Mouse (Mus musculus) limb, embryonic 15.5 days (tissue): ENCODE data around the gene Methig1. TPM values are rescaled to one million over a fixed set of nuclear protein-coding genes. Genes with fewer than 3 reads are reported as not detected.
"Not testable (repeated sequence)": the region's sequence is repeated elsewhere in the genome, so short reads cannot be mapped to it uniquely, and the experiment has no call there.

Experiments used
- ATAC-seq: fragments of 200-750 bp; cut with Nextera tagmentation; 2 replicates; pipeline ENCODE4 v1.8.0; 2017; ENCODE audit warnings: low read depth, moderate TSS enrichment; ENCODE audit not compliant: insufficient number of reproducible peaks, low FRiP score, low TSS enrichment
- H3K27ac ChIP-seq: fragments of 300-500 bp; sonication (generic); 2 replicates; pipeline ENCODE4 v1.5.1; 2015; ENCODE audit warnings: moderate library complexity, mild to moderate bottlenecking, inconsistent platforms
- H3K27me3 ChIP-seq: fragments of 300-500 bp; sonication (generic); 2 replicates; pipeline ENCODE4 v1.6.1; 2015; ENCODE audit warnings: inconsistent platforms
- H3K36me3 ChIP-seq: fragments of 300-500 bp; sonication (generic); 2 replicates; pipeline ENCODE4 v1.6.1; 2015; ENCODE audit warnings: inconsistent platforms
- H3K4me1 ChIP-seq: fragments of 300-500 bp; sonication (generic); 2 replicates; pipeline ENCODE4 v1.6.1; 2015; ENCODE audit warnings: inconsistent platforms
- H3K4me2 ChIP-seq: fragments of 300-500 bp; sonication (generic); 2 replicates; pipeline ENCODE4 v1.6.1; 2015; ENCODE audit warnings: mild to moderate bottlenecking, inconsistent platforms
- H3K4me3 ChIP-seq: fragments of 300-500 bp; sonication (generic); 2 replicates; pipeline ENCODE4 v1.5.1; 2015; ENCODE audit warnings: mild to moderate bottlenecking, inconsistent platforms
- H3K9ac ChIP-seq: fragments of 300-500 bp; sonication (generic); 2 replicates; pipeline ENCODE4 v1.6.1; 2015; ENCODE audit warnings: inconsistent platforms
- H3K9me3 ChIP-seq: fragments of 300-500 bp; sonication (generic); 2 replicates; pipeline ENCODE4 v1.6.1; 2016; ENCODE audit warnings: inconsistent platforms
- WGBS: fragments of 180-500 bp; shearing (Covaris S2); methylation state at CpG from one replicate; pipeline ENCODE4 v1.1.7; 2015; 5-methylcytosine and 5-hydroxymethylcytosine counted together
- polyA plus RNA-seq: library from polyadenylated mRNA; unstranded; fragments of >200 nt; fragmentation: Nextera tagmentation; extraction: Ambion mirVana; gene quantifications from 2 replicates; pipeline ENCODE4 v1.2.1, GENCODE M21; 2015

Methig1 gene
- polyA plus RNA-seq, 1 experiment from 2014 or later = not detected

GRCm38 (mm10) chr15:100321134-100321533 is 31.8 kb upstream of the Methig1 start:
- H3K27me3 ChIP-seq = no peaks in the 10 kb centered on the region
- no peak overlapping the region for H3K9ac ChIP-seq
- no peaks in the 10 kb centered on the region for H3K36me3 ChIP-seq
- H3K4me1 ChIP-seq = peaks cover 4% of the 10 kb centered on the region
- 42% methylated on average over 5 of the region's 5 CpGs for WGBS
- H3K4me3 ChIP-seq = no peak overlapping the region
- H3K4me2 ChIP-seq = no peak overlapping the region
- ATAC-seq = no peak
- H3K9me3 ChIP-seq = no peaks in the 10 kb centered on the region
- no peak overlapping the region for H3K27ac ChIP-seq

- H3K9me3 ChIP-seq = no peaks in the 10 kb centered on the region
- H3K27ac ChIP-seq = no peak overlapping the region
- H3K4me1 ChIP-seq = peaks cover 4% of the 10 kb centered on the region
- 70% methylated on average over 12 of the region's 12 CpGs for WGBS
- H3K9ac ChIP-seq = no peak overlapping the region
- no peaks in the 10 kb centered on the region for H3K27me3 ChIP-seq
- no peaks in the 10 kb centered on the region for H3K36me3 ChIP-seq
- no peak overlapping the region for H3K4me3 ChIP-seq
- ATAC-seq = no peak
- H3K4me2 ChIP-seq = no peak overlapping the region
These were observed 28.8 kb upstream of the Methig1 start for GRCm38 (mm10) chr15:100324021-100324591.

GRCm38 (mm10) chr15:100325235-100325634 is 27.7 kb upstream of the Methig1 start:
- H3K9me3 ChIP-seq = no peaks in the 10 kb centered on the region
- no peak overlapping the region for H3K4me3 ChIP-seq
- WGBS = 74% methylated on average over 3 of the region's 3 CpGs
- H3K4me2 ChIP-seq = no peak overlapping the region
- ATAC-seq = no peak
- H3K36me3 ChIP-seq = no peaks in the 10 kb centered on the region
- peaks cover 2% of the 10 kb centered on the region for H3K4me1 ChIP-seq
- H3K27ac ChIP-seq = 0 out of 2 replicates have a peak overlapping the region, but pooled peaks have one; percentile 40
- no peak overlapping the region for H3K9ac ChIP-seq
- no peaks in the 10 kb centered on the region for H3K27me3 ChIP-seq

- not testable (repeated sequence) for H3K9me3 ChIP-seq, H3K4me2 ChIP-seq, ATAC-seq, H3K27ac ChIP-seq, H3K27me3 ChIP-seq, H3K4me1 ChIP-seq, H3K4me3 ChIP-seq, H3K36me3 ChIP-seq, H3K9ac ChIP-seq
- WGBS = 79% methylated on average over 4 of the region's 4 CpGs
These were observed 24.9 kb upstream of the Methig1 start for GRCm38 (mm10) chr15:100328089-100328488.

- H3K4me1 ChIP-seq, H3K9me3 ChIP-seq, H3K4me3 ChIP-seq, H3K9ac ChIP-seq, H3K4me2 ChIP-seq, H3K27me3 ChIP-seq, H3K36me3 ChIP-seq, H3K27ac ChIP-seq, ATAC-seq: not testable (repeated sequence)
- 23% methylated on average over 10 of the region's 10 CpGs for WGBS
These were observed 23.6 kb upstream of the Methig1 start for GRCm38 (mm10) chr15:100329336-100329735.

GRCm38 (mm10) chr15:100330739-100331138 is 22.2 kb upstream of the Methig1 start:
- Histone ChIP-seq H3K27ac (no peak overlapping the region), H3K36me3 (no peaks in the 10 kb centered on the region), H3K27me3 (no peaks in the 10 kb centered on the region), H3K9me3 (no peaks in the 10 kb centered on the region), H3K4me1 (0 out of 2 replicates have a peak, but pooled peaks cover 3% of the 10 kb centered on the region), H3K4me3 (no peak overlapping the region), H3K4me2 (no peak overlapping the region), H3K9ac (no peak overlapping the region)
- WGBS = 28% methylated on average over 7 of the region's 7 CpGs
- no peak for ATAC-seq

GRCm38 (mm10) chr15:100332077-100332961 is 20.6 kb upstream of the Methig1 start:
- WGBS = 55% methylated on average over 3 of the region's 10 CpGs
- H3K4me3 ChIP-seq, H3K9ac ChIP-seq, H3K36me3 ChIP-seq, H3K27me3 ChIP-seq, H3K27ac ChIP-seq, H3K9me3 ChIP-seq, H3K4me1 ChIP-seq, H3K4me2 ChIP-seq, ATAC-seq: not testable (repeated sequence)

- H3K27me3 ChIP-seq = no peaks in the 10 kb centered on the region
- H3K9me3 ChIP-seq = no peaks in the 10 kb centered on the region
- WGBS = 35% methylated on average over 10 of the region's 10 CpGs
- H3K4me2 ChIP-seq = no peak within 1 kb of the TSS
- no peak within 1 kb of the TSS for H3K4me3 ChIP-seq
- ATAC-seq = no peak
- no peak within 1 kb of the TSS for H3K9ac ChIP-seq
- no peak within 1 kb of the TSS for H3K27ac ChIP-seq
- 0 out of 2 replicates have a peak, but pooled peaks cover 3% of the 10 kb centered on the region for H3K4me1 ChIP-seq
- H3K36me3 ChIP-seq = no peaks in the 10 kb centered on the region
These were observed 18.3 kb upstream of the Methig1 start, which contains the start of gene Mettl7a3 for GRCm38 (mm10) chr15:100334629-100335028. Gene Mettl7a3, plus strand, starts transcription at chr15:100334929.

- not testable (repeated sequence) for ATAC-seq, H3K36me3 ChIP-seq, H3K4me2 ChIP-seq, H3K9ac ChIP-seq, H3K4me3 ChIP-seq, H3K27me3 ChIP-seq, H3K4me1 ChIP-seq, H3K27ac ChIP-seq, H3K9me3 ChIP-seq
These were observed 15.6 kb upstream of the Methig1 start for GRCm38 (mm10) chr15:100337328-100337727.

GRCm38 (mm10) chr15:100337847-100338246 is 15.1 kb upstream of the Methig1 start:
- not testable (repeated sequence) for H3K4me1 ChIP-seq, H3K4me3 ChIP-seq, H3K27me3 ChIP-seq, H3K9ac ChIP-seq, ATAC-seq, H3K36me3 ChIP-seq, H3K9me3 ChIP-seq, H3K4me2 ChIP-seq, H3K27ac ChIP-seq
- 31% methylated on average over 10 of the region's 10 CpGs for WGBS

GRCm38 (mm10) chr15:100341314-100341980 is 11.5 kb upstream of the Methig1 start:
- not testable (repeated sequence) for H3K27ac ChIP-seq, H3K9ac ChIP-seq, ATAC-seq

GRCm38 (mm10) chr15:100345484-100345883 is 7.5 kb upstream of the Methig1 start:
- no peak overlapping the region for H3K27ac ChIP-seq
- no peaks in the 10 kb centered on the region for H3K27me3 ChIP-seq
- H3K4me3 ChIP-seq = no peak overlapping the region
- H3K36me3 ChIP-seq = no peaks in the 10 kb centered on the region
- H3K9me3 ChIP-seq = no peaks in the 10 kb centered on the region
- no peak overlapping the region for H3K4me2 ChIP-seq
- no peak overlapping the region for H3K9ac ChIP-seq
- no peak for ATAC-seq
- 0 out of 2 replicates have a peak, but pooled peaks cover 6% of the 10 kb centered on the region for H3K4me1 ChIP-seq

More at GRCm38 (mm10) chr15:100341314-100341980, 11.5 kb upstream of the Methig1 start:
- not testable (repeated sequence) for H3K4me1 ChIP-seq, H3K27me3 ChIP-seq, H3K36me3 ChIP-seq, H3K4me3 ChIP-seq, H3K4me2 ChIP-seq, H3K9me3 ChIP-seq
- WGBS = 61% methylated on average over 5 of the region's 5 CpGs
